Mouse (Mus musculus): Measurements from ENCODE around the gene Ddi2. TPM values are rescaled to one million over a fixed set of nuclear protein-coding genes. Genes with fewer than 3 reads are reported as not detected.

Gene Ddi2
- total and polyA plus RNA-seq, 2 experiments from 2014 or later, result 11.5 to 32.8 TPM

DNA sequence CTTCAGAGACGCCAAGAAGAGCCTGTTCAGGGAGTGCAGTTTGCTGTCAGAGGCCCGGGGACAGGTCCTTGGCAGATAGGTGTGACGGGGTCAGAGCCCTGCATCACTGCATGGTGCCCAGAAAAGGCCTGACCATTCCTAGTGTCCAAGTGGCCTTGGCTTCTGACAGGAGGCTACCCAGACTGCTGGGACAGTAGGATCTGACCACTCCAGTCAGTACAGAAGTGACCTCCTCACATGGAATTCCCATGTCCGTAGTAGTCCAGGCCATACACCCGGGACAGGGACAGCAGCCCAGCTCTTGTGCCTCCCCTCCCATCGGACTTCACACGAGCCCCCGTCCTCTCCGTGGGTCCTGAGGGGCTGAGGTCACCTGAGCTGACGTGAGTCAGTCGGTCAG, 93.2 kb downstream of the Ddi2 start:
- no peak for DNase-seq (ENCODE audit: low spot score)
- H3K4me2 ChIP-seq (ENCODE audit: low read depth, low read length), result no peak overlapping the region
- H3K27ac ChIP-seq (ENCODE audit: low read depth), result no peak overlapping the region
- no peaks in the 10 kb centered on the region for H3K9me3 ChIP-seq (replicated peaks; ENCODE audit: control insufficient read depth, low read length)
- H3K9ac ChIP-seq (replicated peaks; ENCODE audit: low read depth, low read length), result no peak overlapping the region
- H3K4me3 ChIP-seq (ENCODE audit: low read depth, low read length), result no peak overlapping the region
- WGBS, result 88% methylated on average over 11 of the region's 11 CpGs
- peaks cover 94% of the 10 kb centered on the region for H3K36me3 ChIP-seq (replicated peaks; ENCODE audit: control insufficient read depth, insufficient read depth, low read length)
- no peak for ATAC-seq (ENCODE audit: insufficient read depth, low read depth)
- H3K27me3 ChIP-seq (ENCODE audit: control insufficient read depth, insufficient read depth, low read length), result no peaks in the 10 kb centered on the region
- no peaks in the 10 kb centered on the region for H3K4me1 ChIP-seq (ENCODE audit: control insufficient read depth, insufficient read depth)
- TF ChIP-seq EP300 (IDR thresholded peaks at IDR 0.05; ENCODE audit: low read depth), result no peak
- TF ChIP-seq CTCF (IDR thresholded peaks at IDR 0.05; ENCODE audit: low read depth), result no peak

DNA sequence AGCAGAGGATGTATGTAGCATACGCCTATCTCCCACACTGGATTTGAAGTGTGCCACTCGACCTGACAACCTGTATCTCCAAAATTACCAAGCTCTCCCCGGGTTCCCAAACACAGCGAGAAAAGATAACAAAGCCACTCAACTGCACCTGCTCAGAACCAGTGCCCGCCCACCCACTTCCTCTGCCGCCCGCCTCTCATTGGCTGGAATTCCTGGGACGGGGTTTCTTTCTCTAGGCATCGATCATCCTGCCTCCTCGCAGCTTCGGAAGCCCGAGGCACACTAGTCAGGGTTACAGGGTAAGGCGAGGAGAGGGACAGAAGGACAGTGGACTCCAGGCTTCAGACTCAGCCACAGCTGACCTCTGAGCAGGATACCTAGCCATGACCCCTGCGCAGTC, 94.6 kb downstream of the Ddi2 start:
- H3K9me3 ChIP-seq (replicated peaks; ENCODE audit: control insufficient read depth, low read length), result no peaks in the 10 kb centered on the region
- H3K4me2 ChIP-seq (ENCODE audit: low read depth, low read length), result no peak overlapping the region
- no peak overlapping the region for H3K27ac ChIP-seq (ENCODE audit: low read depth)
- H3K4me3 ChIP-seq (ENCODE audit: low read depth, low read length), result no peak overlapping the region
- H3K27me3 ChIP-seq (ENCODE audit: control insufficient read depth, insufficient read depth, low read length), result no peaks in the 10 kb centered on the region
- H3K36me3 ChIP-seq (replicated peaks; ENCODE audit: control insufficient read depth, insufficient read depth, low read length), result peaks cover 82% of the 10 kb centered on the region
- H3K4me1 ChIP-seq (ENCODE audit: control insufficient read depth, insufficient read depth), result peaks cover under 1% of the 10 kb centered on the region
- WGBS, result 67% methylated on average over 14 of the region's 14 CpGs
- no peak for DNase-seq (ENCODE audit: low spot score)
- ATAC-seq (ENCODE audit: insufficient read depth, low read depth), result no peak
- TF ChIP-seq EP300 (IDR thresholded peaks at IDR 0.05; ENCODE audit: low read depth), result no peak
- no peak for TF ChIP-seq CTCF (IDR thresholded peaks at IDR 0.05; ENCODE audit: low read depth)
- no peak overlapping the region for H3K9ac ChIP-seq (replicated peaks; ENCODE audit: low read depth, low read length)

Other genes with a start within 250 kb of the Ddi2 start
- 2.3 and 5.9 TPM in 2 replicates for gene Spen, start 184.8 kb downstream of the Ddi2 start, total RNA-seq (2014; rRNA removed; ENCODE audit: low replicate concordance)
- 4.3 and 4.9 TPM in 2 replicates for gene Spen, start 184.8 kb downstream of the Ddi2 start, polyA plus RNA-seq (2015; fragmentation: Nextera tagmentation; extraction: Ambion mirVana)
- gene Fblim1, start 117.3 kb downstream of the Ddi2 start, total RNA-seq (2014; rRNA removed; ENCODE audit: low replicate concordance), result 48.3 and 61.5 TPM in 2 replicates
- 47.1 and 57.5 TPM in 2 replicates for gene Fblim1, start 117.3 kb downstream of the Ddi2 start, polyA plus RNA-seq (2015; fragmentation: Nextera tagmentation; extraction: Ambion mirVana)
- gene Tmem82, start 104.8 kb downstream of the Ddi2 start, total RNA-seq (2014; rRNA removed; ENCODE audit: low replicate concordance), result 0.89 and 6.1 TPM in 2 replicates
- 6.8 and 7.3 TPM in 2 replicates for gene Tmem82, start 104.8 kb downstream of the Ddi2 start, polyA plus RNA-seq (2015; fragmentation: Nextera tagmentation; extraction: Ambion mirVana)
- 12.8 and 56.2 TPM in 2 replicates for gene Slc25a34, start 99.6 kb downstream of the Ddi2 start, total RNA-seq (2014; rRNA removed; ENCODE audit: low replicate concordance)
- gene Slc25a34, start 99.6 kb downstream of the Ddi2 start, polyA plus RNA-seq (2015; fragmentation: Nextera tagmentation; extraction: Ambion mirVana), result 17.9 and 20.6 TPM in 2 replicates
- 43.3 and 52.9 TPM in 2 replicates for gene Plekhm2, start 58.5 kb downstream of the Ddi2 start, total RNA-seq (2014; rRNA removed; ENCODE audit: low replicate concordance)
- gene Plekhm2, start 58.5 kb downstream of the Ddi2 start, polyA plus RNA-seq (2015; fragmentation: Nextera tagmentation; extraction: Ambion mirVana), result 5.6 and 7.0 TPM in 2 replicates
- gene Rsc1a1, start 37.8 kb downstream of the Ddi2 start, total RNA-seq (2014; rRNA removed; ENCODE audit: low replicate concordance), result 2.1 and 11.9 TPM in 2 replicates
- gene Rsc1a1, start 37.8 kb downstream of the Ddi2 start, polyA plus RNA-seq (2015; fragmentation: Nextera tagmentation; extraction: Ambion mirVana), result not detected in 2 replicates
- 1.5 TPM in 1 of 2 replicates, not detected in the other for gene Agmat, start 23.3 kb upstream of the Ddi2 start, total RNA-seq (2014; rRNA removed; ENCODE audit: low replicate concordance)
- gene Agmat, start 23.3 kb upstream of the Ddi2 start, polyA plus RNA-seq (2015; fragmentation: Nextera tagmentation; extraction: Ambion mirVana), result 0.82 and 1.1 TPM in 2 replicates
- 10.2 and 12.3 TPM in 2 replicates for gene Dnajc16, start 67.5 kb upstream of the Ddi2 start, total RNA-seq (2014; rRNA removed; ENCODE audit: low replicate concordance)
- gene Dnajc16, start 67.5 kb upstream of the Ddi2 start, polyA plus RNA-seq (2015; fragmentation: Nextera tagmentation; extraction: Ambion mirVana), result 3.7 and 4.5 TPM in 2 replicates
- 26.0 and 26.2 TPM in 2 replicates for gene Casp9, start 70.2 kb upstream of the Ddi2 start, total RNA-seq (2014; rRNA removed; ENCODE audit: low replicate concordance)
- gene Casp9, start 70.2 kb upstream of the Ddi2 start, polyA plus RNA-seq (2015; fragmentation: Nextera tagmentation; extraction: Ambion mirVana), result 11.9 and 12.8 TPM in 2 replicates
- gene Cela2a, start 102.7 kb upstream of the Ddi2 start, total RNA-seq (2014; rRNA removed; ENCODE audit: low replicate concordance), result 2.1 TPM in 1 of 2 replicates, not detected in the other
- gene Cela2a, start 102.7 kb upstream of the Ddi2 start, polyA plus RNA-seq (2015; fragmentation: Nextera tagmentation; extraction: Ambion mirVana), result 0.20 and 0.21 TPM in 2 replicates
- gene Ctrc, start 122.9 kb upstream of the Ddi2 start, total RNA-seq (2014; rRNA removed; ENCODE audit: low replicate concordance), result not detected in 2 replicates
- gene Ctrc, start 122.9 kb upstream of the Ddi2 start, polyA plus RNA-seq (2015; fragmentation: Nextera tagmentation; extraction: Ambion mirVana), result not detected in 2 replicates
- 42.7 and 42.9 TPM in 2 replicates for gene Efhd2, start 151.5 kb upstream of the Ddi2 start, total RNA-seq (2014; rRNA removed; ENCODE audit: low replicate concordance)
- gene Efhd2, start 151.5 kb upstream of the Ddi2 start, polyA plus RNA-seq (2015; fragmentation: Nextera tagmentation; extraction: Ambion mirVana), result 54.5 and 56.9 TPM in 2 replicates